Comparison of ENCODE assay signal across 18 mouse cellular contexts in genomic region chr1:130762045-130762760, GRCm38 (mm10). TPM values are rescaled to one million over a fixed set of nuclear protein-coding genes. Genes with fewer than 3 reads are reported as not detected.
"Had no signal": no experiment of that assay in that cellular context is flagged by ENCODE, and none has a peak within 500 bp of the region (broad histone marks: within the 10 kb centered on the region; RNA-seq: fewer than 3 reads in every experiment).

No protein-coding gene starts in this region.

- H3K4me3 ChIP-seq: hindbrain, embryonic 15.5 days; limb, embryonic 15.5 days; liver, embryonic 15.5 days; myocyte; neural tube, embryonic 12.5 days had no signal

- ATAC-seq: intestine, embryonic 16.5 days had no signal

- H3K27ac ChIP-seq: hindbrain, embryonic 15.5 days; limb, embryonic 15.5 days; liver, embryonic 15.5 days; neural tube, embryonic 12.5 days had no signal

- H3K4me2 ChIP-seq: hindbrain, embryonic 15.5 days; limb, embryonic 15.5 days; liver, embryonic 15.5 days; neural tube, embryonic 12.5 days had no signal

- H3K9ac ChIP-seq: hindbrain, embryonic 15.5 days; limb, embryonic 15.5 days; liver, embryonic 15.5 days; neural tube, embryonic 12.5 days had no signal

- H3K27me3 ChIP-seq: hindbrain, embryonic 15.5 days; limb, embryonic 15.5 days; liver, embryonic 15.5 days; neural tube, embryonic 12.5 days had no signal

- H3K36me3 ChIP-seq: hindbrain, embryonic 15.5 days; limb, embryonic 15.5 days; liver, embryonic 15.5 days; neural tube, embryonic 12.5 days had no signal

- H3K9me3 ChIP-seq: hindbrain, embryonic 15.5 days; limb, embryonic 15.5 days; liver, embryonic 15.5 days; neural tube, embryonic 12.5 days had no signal

- DNase-seq: kidney, adult 8-10 months; kidney, postnatal 25 days; layer of hippocampus, adult 9-11 months; layer of hippocampus, postnatal 36 days; midbrain, embryonic 14.5 days; right cerebral cortex, postnatal 14 days; thymus, postnatal 4 days had no signal

- H3K4me1 ChIP-seq: hindbrain, embryonic 15.5 days; limb, embryonic 15.5 days; neural tube, embryonic 12.5 days had no signal

RNA-seq across cellular contexts. Expression of gene Fcamr, which starts 38.5 kb away (rescaled TPM):
- total RNA-seq: layer of hippocampus, postnatal 36 days; left cerebral cortex, adult 8-10 months; left cerebral cortex, postnatal 25 days; megakaryocyte-erythroid progenitor cell, adult 5-6 weeks had no signal
- polyA plus RNA-seq: hindbrain, embryonic 15.5 days; kidney, embryonic 16.5 days; limb, embryonic 11.5 days; liver, embryonic 15.5 days; midbrain, embryonic 14.5 days; myocyte; neural tube, embryonic 12.5 days had no signal

RNA-seq across cellular contexts. Expression of gene Gm29427, which starts 46.6 kb away (rescaled TPM):
- total RNA-seq: layer of hippocampus, postnatal 36 days; left cerebral cortex, postnatal 25 days; megakaryocyte-erythroid progenitor cell, adult 5-6 weeks had no signal
- polyA plus RNA-seq: hindbrain, embryonic 15.5 days; kidney, embryonic 16.5 days; limb, embryonic 11.5 days; limb, embryonic 15.5 days; liver, embryonic 15.5 days; midbrain, embryonic 14.5 days; myocyte; neural tube, embryonic 12.5 days had no signal
